Mouse (Mus musculus): ENCODE data around the gene Pgs1.
A peak's percentile ranks its signal among the peaks of the same experiment; 100 is the strongest.

Gene Pgs1

DNA sequence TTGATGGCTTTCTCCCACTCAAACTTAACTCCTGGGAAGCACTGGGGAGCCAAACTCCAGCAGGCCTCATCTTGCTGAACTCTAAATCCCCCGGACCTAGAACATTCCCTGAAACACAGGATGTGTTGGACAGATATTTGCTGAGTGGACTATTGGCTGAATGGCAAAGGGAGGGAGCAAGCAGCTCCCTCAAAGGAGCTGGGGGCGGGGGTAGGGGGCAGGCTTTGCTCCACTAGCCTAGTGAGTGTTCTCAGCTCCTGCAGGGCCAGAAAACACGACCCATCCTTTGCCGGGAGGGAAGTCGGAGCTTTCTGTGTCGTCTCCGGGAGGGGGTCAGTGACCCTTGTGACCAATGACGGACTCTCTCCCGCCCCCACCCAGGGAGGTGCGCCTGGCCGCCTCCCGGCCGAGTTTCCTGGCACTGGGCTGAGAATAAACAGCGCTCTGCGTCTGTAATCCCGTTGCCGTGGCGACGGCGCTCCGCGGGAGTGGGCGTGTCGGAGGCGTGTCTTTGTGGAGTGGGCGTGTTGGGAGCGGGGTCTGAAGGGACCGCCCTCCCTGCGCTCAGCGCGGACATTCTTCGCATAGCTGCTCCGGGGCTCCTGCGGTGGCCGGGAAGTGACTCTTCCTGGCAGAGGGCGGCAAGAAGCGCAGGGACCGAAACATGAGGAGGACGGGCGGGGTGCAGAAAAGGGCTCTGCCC, 22.9 kb upstream of the Pgs1 start:
- DNase-seq (ENCODE audit: low spot score), result peak; percentile 88

DNA sequence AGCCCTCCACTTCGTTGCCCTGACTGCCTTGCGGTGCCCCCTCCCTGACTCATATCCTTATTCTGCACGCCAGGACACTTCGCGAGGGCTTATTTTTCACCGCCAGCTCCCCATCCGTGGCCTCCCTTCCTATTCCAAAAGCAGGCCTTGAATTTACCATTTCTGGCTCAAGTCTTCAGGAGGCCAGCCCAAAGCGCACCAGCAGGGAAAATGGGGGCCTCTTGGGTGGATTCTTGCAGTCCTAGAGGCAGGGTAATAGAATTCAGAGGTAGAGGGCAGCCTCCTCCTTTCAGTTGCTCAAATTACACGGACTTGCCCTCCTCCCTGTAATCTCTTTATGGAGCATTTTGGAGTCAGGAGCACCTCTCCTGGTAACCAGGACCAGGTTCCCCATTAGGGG, 22.2 kb upstream of the Pgs1 start:
- DNase-seq (ENCODE audit: low spot score), result no peak

DNA sequence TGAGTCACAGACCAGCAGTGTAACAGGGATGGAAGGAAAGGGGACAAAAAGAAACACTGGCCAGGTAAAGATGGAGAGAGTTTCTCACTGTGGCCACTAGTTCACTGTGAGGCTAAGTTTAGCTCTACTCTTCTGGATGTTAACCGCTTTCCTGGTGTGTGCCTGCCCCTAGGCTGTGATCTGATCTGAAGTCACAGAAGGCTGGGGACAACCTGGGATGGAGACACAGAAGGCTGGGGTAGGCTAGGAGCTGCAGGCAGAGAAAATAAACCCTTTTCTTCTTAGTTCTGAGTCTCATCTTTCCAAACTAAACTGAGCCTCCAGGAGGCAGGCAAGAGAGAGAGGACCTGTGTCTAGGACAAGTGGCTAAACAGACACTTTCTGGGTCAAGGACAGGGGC, 21.8 kb upstream of the Pgs1 start:
- DNase-seq (ENCODE audit: low spot score), result no peak

DNA sequence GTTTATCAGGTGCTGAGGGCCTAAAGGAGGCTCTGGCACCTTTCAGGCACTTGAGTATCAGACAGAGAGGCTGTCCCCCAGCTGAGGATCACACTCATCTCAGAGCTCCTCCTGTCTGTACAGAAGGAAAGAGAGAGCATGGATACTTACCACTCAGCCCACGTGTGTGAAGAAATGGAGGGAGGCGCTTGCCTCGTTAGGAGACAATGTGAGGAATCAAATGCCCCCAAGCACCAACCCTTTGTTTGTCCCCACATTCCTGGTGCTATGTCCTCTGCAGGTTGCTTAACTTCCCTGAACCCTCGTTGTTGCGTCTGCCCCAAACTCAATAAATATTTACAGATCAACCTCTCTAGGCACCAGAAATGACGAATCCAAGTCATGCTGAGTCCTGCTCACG, 21.0 kb upstream of the Pgs1 start:
- no peak for DNase-seq (ENCODE audit: low spot score)

DNA sequence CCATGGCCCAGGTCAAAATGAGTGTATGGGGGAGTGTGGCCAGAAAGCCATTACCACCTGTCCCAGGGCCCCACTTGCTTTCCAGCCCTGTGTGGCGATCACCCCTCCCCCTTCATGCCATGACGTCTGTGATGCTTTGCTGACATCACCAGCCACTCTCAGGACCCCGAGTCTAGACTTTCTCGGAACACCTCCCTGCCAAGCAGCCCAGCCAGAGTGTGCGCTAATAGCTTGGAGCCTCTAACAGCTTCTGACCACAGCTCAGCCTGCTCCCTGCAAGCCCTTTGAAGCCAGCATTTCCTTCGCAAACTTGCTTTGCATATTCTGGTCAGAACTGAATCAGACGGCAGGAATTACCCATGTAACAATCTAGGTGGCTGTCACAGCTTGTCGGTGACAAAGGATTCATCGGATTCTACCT, 20.5 kb upstream of the Pgs1 start:
- DNase-seq (ENCODE audit: low spot score), result no peak

DNA sequence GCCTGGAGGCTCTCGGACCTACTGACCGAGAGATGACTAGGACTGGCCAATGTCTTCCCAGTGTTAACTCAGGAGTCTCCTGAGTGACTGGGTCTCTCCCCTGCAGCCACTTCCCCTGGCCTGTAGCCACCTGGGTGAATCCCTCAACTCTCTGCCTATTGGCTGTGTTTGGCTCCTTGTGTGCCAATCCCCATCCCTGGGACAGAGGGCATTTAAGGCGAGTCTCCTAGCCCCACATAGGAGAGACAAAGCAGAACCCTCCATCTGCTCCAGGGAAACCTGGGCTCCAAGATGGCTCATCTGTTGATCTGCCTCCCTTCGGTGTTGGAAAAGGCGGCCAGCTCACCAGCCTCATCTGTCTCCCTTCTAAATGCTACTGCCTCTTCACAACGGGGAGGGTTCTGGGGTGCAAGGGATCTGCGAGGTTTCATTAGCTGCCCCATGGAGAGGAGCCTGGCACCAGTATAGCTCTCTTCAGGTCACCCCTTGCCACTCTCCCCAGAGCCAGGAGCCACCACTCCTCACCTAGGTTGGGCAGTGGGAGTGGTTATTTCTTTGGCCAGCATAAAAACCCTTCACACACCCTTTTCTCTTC, 19.5 kb upstream of the Pgs1 start:
- no peak for DNase-seq (ENCODE audit: low spot score)

DNA sequence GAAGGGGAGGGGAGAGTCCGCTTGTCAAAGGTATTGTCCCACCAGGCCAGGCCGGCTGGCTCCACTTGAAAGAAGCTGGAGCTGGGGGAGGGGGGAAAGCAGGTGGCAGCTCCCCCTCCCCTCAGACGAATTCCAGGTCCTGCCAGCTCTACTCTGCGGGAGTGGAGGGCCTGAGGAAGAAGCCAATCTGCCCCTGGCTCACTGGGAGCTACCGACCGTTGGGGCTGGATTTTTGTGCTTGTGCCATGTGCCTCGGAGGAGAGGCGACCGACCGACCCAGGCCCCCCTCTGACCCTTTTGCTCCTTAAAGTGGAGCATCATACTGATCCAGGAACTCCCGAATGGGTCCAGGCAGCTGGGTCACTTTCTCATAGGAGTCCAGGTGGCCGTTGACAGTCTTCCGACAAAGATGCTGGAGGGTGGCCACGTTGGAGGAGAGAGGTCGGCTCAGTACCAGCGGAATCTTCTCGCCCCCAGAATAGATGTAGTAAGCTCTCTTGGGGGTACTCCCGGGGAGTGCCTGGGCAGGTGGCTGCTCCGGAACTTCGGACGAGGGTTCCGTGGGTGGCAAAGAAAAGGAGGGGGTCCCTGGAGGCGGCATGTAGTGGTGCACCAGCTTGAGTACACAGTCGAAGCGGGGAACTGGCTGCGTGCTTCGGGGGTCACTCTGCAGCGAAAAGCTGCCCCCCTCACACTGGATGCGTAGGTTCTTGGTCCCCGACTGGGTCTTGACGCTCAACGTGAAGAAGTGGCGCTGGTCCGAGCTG, 18.7 kb upstream of the Pgs1 start:
- no peak for DNase-seq (ENCODE audit: low spot score)

DNA sequence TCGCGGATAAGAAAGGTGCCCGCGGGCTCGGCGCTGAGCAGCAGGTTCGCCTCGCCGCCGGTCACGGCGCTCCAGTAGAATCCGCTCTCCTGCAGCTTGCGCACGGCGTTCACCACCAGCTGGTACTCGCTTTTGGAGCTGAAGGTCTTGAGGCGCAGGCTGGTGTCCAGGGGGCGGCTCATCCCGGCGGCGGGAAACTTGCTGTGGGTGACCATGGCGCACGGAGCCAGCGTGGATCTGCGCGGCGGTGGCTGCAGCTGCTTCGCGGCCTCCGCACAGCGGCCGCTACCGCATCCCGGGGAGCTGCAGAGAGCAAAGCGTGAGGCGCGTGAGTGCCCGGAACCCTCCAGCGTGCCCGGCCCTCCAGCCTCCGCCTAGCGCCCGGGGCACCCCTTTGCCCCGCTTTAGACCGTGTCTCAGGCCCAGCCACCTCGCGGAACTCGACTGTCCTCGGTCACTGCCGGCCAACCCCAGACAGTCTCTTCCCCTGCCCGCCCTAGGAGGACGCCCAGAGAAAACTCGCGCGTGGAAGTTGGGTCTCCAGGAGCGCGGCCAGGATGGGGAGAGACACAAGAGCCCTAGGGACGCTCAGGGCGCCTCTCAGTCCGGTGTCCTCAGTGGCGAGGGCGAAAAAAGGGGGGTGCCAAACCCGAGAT, 17.9 kb upstream of the Pgs1 start:
- DNase-seq (ENCODE audit: low spot score), result no peak

DNA sequence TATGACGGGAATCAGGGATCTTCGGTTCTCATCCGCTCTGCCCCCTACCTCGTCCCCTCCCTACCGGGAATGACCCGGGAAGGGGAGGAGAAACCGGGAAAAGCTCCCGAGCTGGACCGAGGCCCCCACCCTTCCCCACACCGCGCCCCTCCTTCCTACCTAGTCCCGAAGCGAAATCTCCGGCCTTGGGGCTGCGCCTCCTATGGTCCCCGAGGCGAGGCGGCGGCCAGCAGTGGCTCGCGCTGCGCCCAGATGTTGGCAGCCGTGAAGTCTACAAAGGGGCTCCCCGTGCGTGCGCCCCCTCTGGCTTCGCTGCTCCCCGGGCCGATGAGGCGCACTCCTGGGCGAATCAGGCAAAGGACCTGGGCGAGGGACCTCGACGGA, 17.4 kb upstream of the Pgs1 start:
- DNase-seq (ENCODE audit: low spot score), result no peak

DNA sequence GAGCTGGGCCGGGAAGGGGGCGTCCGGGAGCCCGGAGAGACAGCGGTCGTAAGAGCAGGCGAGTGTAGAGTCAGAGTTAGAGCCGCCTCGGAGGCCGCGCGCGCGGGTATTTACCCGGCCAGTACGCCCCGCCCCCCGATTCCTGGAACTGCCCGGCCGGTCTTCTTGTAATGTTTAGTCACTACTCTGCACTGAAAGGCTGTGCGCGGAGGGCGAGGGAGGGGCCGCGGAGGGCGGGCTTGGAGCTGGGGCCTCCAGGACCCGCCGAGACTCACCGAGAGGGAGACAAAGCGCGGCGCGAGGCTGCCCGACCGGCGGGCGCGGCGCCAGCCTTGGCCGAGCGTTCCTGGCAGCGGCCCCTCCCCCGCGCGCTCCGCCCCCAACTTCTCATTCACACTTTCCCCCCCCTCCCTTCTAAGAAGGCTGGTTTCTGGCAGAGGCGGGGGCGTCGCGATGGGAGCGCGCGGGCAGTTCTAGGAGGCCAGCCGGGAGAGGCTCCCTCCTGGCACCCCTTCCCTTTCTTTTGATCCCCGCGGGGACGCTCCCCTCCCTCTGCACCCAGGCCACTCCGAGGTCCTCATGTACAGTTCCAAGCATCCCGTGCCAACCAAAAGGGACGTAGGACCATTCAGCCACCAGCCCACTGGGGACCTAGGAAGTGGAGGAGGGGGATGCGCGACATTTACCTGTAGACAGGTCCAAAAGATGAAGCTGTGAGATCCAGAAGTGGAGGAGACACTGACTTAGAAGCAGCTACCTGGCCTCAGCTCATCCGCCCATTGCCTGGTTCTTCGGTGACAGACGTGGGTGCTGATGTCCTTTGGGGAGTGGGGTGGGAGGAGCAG, 16.8 kb upstream of the Pgs1 start:
- DNase-seq (ENCODE audit: low spot score), result peak; percentile 81

DNA sequence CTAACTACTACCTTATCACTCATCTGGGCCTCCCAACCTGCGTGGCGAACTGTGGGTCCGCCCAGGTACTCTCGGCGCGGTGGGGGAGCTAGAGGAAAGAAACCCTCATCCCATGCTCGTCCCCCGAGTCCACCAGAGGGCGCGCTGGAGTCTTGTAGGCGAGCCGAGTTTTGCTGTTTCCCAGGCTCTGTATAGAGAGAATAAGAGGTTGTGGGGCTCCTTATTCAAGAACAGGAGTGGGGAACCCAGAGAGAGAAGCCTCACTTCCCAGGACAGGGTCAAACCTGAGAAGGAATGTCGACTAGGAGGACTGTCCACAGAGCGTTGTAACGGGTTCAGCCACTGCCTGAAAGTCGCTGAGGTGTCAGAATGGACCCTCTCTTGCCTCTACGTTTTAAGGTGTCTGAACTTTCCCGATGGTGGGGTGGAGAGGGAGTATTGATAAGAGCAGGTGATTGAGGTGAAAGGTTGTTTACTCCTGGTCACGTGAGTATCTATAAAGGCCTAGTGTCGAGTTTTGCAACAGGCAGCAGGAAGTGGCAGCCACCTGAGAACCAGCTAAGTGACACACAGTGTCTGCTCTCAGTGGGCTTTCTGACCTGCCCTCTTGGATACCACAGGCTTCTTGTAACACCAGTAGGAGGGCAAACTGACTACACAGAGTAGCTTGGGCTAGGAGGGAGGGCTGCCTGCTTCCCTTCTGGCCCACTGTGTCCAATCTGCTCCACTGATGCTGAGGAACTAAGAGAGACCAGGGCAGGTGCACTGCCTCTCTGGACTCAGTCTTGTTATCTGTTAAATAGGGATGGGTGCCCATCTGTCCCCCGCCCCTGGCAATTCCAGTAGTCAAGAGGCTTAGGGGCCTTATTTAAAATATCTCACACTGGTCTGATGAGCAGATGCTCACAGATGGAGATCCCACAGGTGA, 15.9 kb upstream of the Pgs1 start, which contains the start of gene Socs3:
TSS of gene Socs3 (minus strand) at position 103 of the 928 bp plus-strand sequence.
- DNase-seq (ENCODE audit: low spot score), result peak; percentile 84

DNA sequence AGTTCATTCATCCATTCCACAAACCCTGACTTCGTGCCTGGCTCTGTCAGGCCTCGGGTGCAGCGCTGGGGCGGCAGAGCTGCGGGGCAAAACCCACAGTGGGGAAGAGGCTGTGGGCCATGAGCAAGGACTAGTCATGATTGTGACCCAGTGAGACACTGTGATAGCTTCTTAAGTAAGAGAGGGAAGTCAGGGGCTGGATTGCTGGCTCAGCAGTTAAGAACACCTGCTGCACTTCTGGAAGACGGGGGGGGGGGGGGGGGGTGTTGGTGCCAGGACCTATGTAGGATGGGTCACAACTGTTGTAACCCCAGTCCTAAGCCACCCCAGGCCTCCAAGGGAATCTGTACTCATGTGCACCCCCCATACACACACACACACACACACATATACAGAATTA, 15.0 kb upstream of the Pgs1 start:
- no peak for DNase-seq (ENCODE audit: low spot score)

DNA sequence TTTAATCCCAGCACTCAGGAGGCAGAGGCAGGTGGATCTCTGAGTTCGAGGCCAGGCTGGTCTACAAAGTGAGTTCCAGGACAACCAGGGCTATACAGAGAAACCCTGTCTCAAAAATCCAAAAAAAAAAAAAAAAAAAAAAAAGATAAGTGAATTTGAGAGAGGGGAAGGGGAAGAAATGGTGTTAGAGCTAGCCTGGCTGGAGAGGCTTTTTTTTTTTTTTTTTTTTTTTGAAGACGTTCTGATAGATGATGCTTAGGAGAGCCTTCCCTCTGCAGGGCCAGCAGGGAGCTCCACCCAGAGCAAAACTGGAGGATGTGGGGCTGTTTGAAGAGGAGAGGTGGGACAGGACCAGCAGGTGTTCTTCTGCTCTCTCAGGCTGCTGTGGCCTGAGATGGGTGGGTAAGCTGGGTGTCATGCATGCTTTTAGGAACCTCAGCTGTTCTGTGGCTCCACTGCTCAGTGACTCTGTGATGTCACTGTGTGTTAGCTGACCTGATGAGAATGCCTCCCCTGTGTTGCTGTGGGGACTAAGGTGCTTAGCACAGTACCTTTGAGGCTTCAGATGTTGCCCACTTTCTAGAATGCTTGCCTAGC, 14.3 kb upstream of the Pgs1 start:
- no peak for DNase-seq (ENCODE audit: low spot score)

DNA sequence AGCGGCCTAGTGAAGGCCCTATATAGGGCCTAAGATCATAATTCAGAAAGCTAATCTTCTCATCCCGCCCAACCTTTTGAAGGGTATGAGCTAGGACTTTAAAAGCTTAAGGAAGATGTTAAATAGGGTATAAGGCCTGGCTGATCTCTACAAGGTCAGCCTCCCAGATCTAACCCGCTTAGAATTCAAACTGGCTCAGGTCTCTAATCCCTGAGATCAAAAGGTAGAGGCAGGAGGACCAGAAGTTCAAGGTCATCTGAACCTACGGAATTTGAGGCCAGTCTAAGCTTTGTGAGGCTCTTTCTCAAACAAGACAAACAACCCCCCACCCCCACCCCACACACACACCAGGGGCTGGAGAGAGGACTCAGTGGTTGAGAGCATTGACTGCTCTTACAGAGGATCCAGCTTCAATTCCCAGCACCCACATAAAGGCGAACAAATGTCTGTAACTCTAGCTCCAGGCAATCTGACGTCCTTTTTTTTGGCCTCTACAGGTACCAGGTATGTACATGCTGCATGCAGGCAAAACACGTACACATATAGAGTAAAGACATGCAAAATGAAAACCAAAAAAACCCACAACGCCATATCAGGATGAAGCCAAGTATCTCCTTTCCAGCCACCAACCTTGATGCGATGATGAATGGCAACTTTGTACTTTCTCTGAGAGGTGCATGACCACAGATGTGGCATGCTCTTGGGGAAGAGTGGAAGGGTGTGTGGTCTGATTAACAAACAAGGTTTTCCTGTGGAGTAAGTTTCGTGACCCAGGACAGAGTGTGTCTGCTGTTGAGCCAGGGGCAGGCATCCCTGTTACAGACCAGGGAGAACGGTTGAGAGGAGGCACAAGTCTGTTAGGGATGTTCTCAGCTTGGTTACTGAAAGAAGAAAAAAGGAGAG, 13.2 kb upstream of the Pgs1 start:
- no peak for DNase-seq (ENCODE audit: low spot score)

DNA sequence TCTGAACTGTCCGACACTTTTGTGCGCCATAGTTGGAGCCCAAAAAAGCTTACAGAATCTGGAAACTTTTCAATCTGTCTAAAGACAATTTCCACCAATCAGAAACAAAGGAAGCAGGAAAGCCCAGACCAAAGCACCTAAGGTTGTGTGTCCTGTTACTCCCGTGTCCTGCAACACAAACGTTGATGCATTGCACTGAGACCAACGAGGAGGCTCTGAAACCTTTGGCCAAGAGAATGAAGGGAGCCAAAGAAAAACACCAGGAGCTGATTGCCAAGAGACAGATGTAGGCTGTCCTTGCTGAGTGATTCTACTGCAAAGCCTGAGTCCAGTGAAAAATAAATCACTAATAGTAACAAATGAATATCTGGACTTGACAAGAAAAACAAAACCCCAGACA, 12.5 kb upstream of the Pgs1 start:
- DNase-seq (ENCODE audit: low spot score), result no peak

DNA sequence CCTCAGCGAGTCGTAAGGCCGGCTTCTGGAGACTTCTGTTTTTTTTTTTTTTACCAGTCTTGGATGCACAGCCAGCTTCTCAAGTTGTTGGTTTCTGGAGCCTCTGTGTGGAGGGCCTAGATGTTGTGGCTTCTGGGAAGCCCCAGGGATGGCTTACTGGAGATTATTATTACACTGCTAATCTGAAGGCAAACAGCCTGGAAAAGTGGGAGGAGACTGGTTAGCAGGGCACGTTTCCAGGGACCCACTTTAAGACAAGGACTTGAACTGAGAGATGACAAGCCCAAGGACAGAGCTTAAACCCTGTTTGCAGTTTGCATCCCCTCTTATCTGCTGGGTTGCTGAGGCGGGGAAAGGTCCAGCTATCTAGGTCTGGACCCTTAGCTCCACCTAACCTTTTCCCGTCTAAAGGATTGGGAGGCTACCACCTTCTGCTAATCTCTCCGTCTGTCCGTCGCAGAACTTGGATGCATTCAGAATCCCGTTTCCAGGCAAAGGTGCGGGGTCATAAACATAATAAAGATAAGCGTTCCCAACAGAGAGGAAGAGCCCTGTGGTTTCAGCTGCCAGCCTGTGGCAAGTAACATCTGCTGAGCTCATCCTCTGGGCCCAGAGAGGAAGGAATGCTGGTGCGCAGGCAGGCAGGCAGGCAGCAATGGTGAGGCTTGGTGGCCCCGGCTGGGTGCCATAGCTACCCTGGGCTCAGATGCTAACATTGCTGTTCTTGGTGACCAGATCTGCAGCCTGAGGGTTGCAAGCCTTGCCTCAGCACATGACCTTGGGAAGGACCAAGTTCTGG, 11.6 kb upstream of the Pgs1 start:
- no peak for DNase-seq (ENCODE audit: low spot score)

DNA sequence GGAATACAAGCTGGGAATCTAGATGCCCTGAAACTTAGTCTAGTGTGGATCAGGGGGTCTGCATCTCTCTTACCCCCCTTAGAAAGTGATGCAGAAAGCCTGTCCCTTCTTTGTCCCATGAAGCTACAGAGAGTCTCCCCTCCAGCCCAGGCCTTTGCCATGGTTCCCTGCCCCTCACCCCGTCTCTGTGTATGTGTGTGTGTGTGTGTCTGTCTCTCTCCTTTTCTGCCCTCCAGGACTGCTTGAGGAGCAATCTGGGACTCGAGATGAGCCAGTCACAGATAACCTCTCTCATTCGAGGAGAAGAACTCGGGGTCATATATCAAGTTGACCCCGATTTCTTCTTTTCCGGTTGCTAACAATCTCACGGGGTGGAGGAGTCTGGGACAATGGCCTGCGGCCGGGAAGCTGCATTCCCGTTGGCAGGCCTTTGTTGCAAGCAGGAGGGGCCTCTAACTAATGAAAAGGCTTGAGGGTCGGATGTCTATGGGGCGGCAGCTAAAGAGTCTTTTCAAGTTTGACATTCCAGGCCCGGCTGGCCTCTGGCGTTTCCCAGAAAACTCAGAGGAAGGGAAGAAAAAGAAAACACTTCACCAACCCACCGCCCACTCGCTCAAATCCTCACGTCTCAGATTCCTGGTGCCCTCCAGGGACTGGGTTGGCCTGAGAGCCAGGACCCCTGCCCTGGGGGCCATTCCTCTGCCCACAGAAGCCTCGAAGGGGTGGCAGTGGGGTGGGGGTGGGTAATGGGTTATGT, 10.7 kb upstream of the Pgs1 start:
- DNase-seq (ENCODE audit: low spot score), result no peak
